Mouse (Mus musculus): Measurements from ENCODE around the gene Gm10197. TPM values are rescaled to one million over a fixed set of nuclear protein-coding genes. Genes with fewer than 3 reads are reported as not detected.

The Gm10197 gene
- total RNA-seq, 2 experiments from 2014 or later: not detected

DNA sequence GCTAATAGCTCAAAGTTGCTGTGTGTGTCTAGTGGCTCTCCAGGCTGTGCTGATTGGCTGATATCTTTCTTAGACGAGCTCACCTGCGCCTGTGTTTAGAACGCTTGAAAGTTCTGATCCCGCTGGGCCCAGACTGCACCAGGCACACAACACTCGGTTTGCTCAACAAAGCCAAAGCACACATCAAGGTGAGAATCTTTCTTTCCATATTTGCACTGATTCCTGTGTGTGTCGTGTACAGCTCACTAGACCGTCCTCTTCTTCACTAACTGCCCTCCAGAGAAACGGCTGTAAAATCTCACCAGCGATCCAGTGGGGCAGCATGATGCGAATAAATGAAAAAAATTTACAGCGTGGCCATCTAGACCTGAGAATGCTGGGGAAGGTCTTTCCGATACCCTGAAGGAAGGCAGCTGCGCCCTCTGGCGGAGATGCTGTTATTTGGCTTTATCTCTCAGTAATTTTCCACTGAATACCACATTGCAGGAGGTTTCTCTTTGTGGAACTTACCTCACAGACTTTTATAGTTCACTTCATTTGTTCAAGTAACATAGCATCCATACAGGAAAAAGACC lies 2.0 kb downstream of the Gm10197 start:
- DNase-seq (ENCODE audit: extremely low spot score in 1 of 2, low spot score in 2 of 2): peak; percentile 76 to 82
- intact Hi-C loops (cut with DNase I): loop anchor here (2.0 to 5.0 kb wide), 3 partner anchors 37 to 122 kb away; no protein-coding TSS in a partner anchor

GRCm38 (mm10) chr19:53366881-53367280 lies 4.7 kb downstream of the Gm10197 start:
- DNase-seq (ENCODE audit: extremely low spot score in 1 of 2, low spot score in 2 of 2): no peak
- intact Hi-C loops (cut with DNase I): loop anchor here (5.0 kb wide), 1 partner anchor 35 kb away; no protein-coding TSS in a partner anchor

GRCm38 (mm10) chr19:53366057-53366775 lies 5.3 kb downstream of the Gm10197 start:
- no peak for DNase-seq (ENCODE audit: extremely low spot score in 1 of 2, low spot score in 2 of 2)
- intact Hi-C loops (cut with DNase I): loop anchor here (5.0 kb wide), 1 partner anchor 34 kb away; no protein-coding TSS in a partner anchor

DNA sequence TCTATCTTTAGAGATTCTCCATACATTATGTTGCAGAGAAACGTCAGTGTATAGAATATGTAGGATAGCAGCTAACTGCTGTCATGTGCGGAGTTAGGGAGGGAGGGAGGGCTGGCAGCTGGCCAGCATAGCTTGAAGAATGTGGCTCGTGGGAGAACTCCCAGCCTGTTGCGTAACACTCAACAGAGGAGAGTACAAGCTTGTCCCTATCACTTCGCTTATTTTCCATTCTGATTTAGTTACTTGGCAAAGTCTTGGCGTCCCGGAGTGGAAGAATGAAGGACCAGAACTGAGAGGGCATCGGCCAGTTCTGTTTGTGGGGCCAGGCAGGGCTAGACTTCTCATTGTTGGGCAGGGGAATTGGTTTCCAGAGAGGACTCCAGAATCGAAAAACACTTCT lies 6.6 kb downstream of the Gm10197 start:
- peak; percentile 69 to 76 for DNase-seq (ENCODE audit: extremely low spot score in 1 of 2, low spot score in 2 of 2)
- intact Hi-C loops (cut with DNase I): loop anchor here (5.0 kb wide), 1 partner anchor 33 kb away; no protein-coding TSS in a partner anchor

DNA sequence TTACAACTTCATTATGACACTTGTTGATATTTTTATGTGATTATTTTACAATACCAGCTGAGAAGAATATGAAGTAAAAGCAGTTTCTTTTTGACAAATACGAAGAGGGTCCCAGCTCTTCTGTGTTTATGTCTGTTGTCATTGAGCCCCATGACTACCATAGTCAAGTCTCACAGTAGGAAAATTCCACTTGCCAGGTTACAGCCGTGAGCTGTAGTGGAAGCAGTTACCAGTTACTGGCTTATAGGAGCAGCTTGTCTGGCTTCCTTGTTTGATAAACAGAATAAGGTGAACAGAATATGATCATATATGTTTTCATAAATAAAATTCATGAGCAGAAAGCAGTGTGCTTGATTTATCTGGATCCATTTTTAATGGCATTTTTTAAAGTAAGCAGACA lies 7.0 kb downstream of the Gm10197 start:
- intact Hi-C loops (cut with DNase I): no loop called here
- DNase-seq (ENCODE audit: extremely low spot score in 1 of 2, low spot score in 2 of 2): no peak

DNA sequence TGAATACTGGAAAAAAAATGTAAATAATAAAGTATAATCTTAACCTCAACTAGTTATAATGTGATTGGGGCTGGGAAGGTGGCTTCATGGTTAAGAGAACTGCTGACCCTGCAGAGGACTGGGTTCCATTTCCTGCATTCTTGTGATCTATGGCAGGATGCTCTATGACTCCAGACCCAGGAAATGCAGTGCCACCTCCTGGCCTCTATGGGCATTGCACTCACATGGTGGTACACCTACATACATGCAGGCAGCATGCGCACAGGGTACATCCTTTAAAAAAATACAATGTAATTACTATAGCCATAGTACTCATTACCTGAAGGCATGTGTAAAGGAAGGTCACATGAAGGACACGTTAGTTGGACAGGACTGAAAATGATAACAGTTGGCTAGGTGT lies 8.6 kb downstream of the Gm10197 start:
- intact Hi-C loops (cut with DNase I): no loop called here
- DNase-seq (ENCODE audit: extremely low spot score in 1 of 2, low spot score in 2 of 2): peak in 1 of 2 experiments; percentile 62

DNA sequence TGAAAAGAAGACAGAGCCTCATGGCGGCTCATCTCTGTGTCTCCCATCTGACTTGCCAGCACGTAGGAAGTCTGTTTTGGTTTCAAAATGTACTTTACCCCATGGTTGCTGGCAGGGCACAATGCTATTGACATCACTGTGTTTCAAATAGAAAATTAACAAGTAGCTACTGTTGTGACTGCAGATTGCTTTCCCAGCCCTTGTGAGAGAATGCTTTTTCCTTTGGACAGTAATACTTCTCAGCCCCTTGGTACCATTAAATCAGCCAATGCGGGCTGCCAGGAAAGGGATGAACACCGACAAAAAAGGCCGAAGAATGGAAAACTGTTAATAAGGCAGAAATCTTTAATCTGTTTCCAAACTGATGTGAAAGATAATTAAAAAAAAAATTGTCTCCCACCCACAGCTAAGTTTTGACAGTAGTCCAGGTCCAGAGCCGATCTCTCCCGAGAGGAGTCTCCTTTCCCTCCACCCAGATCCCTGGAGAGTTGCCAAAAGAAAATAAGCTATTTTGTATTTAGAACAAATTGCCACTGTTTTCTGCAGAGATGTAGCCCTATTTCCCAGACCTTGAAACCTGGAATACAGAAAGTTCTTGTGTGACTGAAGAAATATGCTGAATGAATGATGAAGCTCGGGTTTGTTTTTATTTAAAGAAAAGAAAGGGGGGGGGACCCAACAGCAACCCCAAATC lies 11.2 kb downstream of the Gm10197 start:
- peak in 1 of 2 experiments; percentile 38 for DNase-seq (ENCODE audit: extremely low spot score in 1 of 2, low spot score in 2 of 2)
- intact Hi-C loops (cut with DNase I): no loop called here

GRCm38 (mm10) chr19:53359160-53360033 lies 12.2 kb downstream of the Gm10197 start:
- peak; percentile 52 to 77 for DNase-seq (ENCODE audit: extremely low spot score in 1 of 2, low spot score in 2 of 2)
- intact Hi-C loops (cut with DNase I): no loop called here

DNA sequence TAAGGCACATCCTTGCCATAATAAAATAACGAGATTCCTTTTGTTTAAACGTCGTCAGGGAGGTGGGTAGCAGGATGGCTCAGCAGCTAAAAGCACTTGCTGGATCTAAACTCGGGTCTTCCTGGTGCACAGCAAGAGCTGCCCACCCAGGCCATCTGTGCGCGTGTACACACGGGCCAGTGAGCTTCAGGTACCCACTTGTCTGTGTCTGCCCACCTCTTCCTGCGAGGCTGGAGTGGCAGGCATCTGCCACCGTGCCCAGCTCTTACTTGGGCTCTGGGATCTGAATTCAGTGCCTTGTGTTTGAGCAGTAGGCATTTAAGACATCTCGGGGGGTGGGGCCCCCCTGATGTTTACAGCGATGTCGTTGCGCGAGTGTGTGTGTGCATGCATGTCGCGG lies 16.5 kb downstream of the Gm10197 start:
- intact Hi-C loops (cut with DNase I): no loop called here
- DNase-seq (ENCODE audit: extremely low spot score in 1 of 2, low spot score in 2 of 2): peak in 1 of 2 experiments; percentile 28

GRCm38 (mm10) chr19:53354271-53355000 lies 17.1 kb downstream of the Gm10197 start:
- intact Hi-C loops (cut with DNase I): loop anchor here (5.0 kb wide), 1 partner anchor 42 kb away; the partner anchor contains the start of gene Mxi1
- peak in 1 of 2 experiments; percentile 7 for DNase-seq (ENCODE audit: extremely low spot score in 1 of 2, low spot score in 2 of 2)

DNA sequence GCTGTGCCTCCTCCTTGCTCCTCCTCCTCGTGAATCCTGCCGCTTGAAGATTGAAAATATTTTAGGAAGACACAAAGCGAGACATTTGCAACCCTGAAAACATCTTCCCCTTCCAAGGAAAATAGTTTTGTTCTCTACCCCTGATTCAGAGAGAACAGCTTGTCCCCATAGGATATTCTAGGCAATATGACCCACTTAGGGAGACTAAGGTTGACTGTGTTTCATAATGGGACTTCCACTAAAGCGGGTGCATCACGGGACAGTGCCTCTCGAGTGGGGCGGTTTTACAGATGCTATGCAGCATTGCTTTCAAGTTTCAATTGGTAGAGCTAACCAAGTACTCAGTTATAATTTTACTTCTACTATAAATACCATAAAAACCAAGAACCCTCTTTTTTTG lies 17.7 kb downstream of the Gm10197 start:
- intact Hi-C loops (cut with DNase I): loop anchor here (5.0 kb wide), 1 partner anchor 42 kb away; the partner anchor contains the start of gene Mxi1

GRCm38 (mm10) chr19:53345766-53346165 lies 25.8 kb downstream of the Gm10197 start:
- no peak for DNase-seq (ENCODE audit: extremely low spot score in 1 of 2, low spot score in 2 of 2)
- intact Hi-C loops (cut with DNase I): no loop called here

More for the DNA sequence above, 17.7 kb downstream of the Gm10197 start:
- peak in 1 of 2 experiments; percentile 21 for DNase-seq (ENCODE audit: extremely low spot score in 1 of 2, low spot score in 2 of 2)

DNA sequence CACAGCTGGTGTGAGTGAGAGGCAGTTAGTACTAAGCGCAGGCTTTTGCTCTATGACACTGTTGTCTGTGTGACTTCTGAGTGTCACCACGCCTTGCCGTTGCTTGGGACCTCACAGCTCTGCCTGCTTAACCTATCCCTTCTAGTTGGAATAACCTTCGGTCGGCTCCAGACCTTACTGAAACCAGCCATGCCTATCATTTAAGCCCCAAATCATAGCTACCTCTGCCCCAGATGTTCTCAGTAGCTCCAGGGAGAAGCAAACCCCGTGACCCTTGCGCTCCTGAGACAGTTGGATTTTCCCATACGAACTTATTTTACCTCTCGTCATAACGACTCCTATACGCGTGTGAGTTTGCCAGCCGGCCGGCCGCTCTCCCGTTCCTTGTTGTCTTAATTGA lies 27.5 kb downstream of the Gm10197 start:
- intact Hi-C loops (cut with DNase I): no loop called here
- no peak for DNase-seq (ENCODE audit: extremely low spot score in 1 of 2, low spot score in 2 of 2)

DNA sequence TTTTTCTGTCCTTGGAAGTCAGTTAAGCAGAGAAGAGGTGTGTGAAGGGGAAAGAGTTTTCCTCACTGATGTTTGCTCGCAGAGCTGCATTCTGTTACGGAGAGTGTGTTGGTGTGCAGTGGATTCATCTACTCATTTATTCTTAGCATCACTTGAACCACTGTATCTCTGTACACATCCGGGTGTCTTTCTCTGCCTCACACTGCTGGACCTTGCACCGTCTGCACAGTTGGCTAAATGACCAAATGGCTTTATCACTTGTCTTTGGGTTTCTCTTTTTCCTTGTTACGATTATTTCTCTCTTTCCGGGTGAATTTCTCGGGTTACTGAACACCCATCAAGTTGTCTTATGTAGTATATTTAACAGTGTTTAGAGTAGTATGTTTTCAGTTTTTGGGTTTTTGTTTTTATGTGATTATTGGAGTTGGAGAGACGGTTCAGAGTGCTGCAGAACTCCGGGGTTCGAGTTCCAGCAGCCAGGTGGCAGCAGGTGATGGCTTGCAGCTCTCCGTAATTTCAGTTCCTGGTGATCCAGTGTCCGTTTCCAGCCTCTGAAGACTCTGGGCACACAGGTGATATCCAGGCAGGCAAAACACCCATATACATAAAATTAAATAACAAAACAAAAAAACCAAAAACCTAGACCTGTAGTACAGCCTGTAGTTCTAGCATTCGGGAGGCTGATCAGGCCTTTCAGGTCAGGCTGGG lies 28.2 kb downstream of the Gm10197 start:
- DNase-seq (ENCODE audit: extremely low spot score in 1 of 2, low spot score in 2 of 2): no peak
- intact Hi-C loops (cut with DNase I): no loop called here

DNA sequence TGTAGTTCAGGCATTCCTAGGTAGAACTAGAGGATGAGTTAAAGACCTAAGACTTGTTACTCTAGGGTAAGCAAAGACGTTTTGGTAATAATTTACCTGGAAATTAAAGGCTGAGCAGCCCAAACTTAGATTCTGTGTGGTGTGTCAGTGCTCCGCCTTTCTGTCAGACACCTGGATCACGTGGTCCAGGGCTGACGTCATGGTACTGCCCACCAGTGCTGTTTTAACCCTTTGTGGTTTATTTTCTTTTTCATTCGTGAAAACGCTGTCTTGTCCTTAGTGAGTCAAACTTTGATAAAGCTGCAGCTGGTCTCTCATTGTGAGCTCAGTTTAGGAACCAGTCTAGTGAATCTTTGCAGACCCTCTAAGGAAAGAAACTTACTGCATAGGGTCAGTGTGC lies 31.1 kb downstream of the Gm10197 start:
- intact Hi-C loops (cut with DNase I): no loop called here
- DNase-seq (ENCODE audit: extremely low spot score in 1 of 2, low spot score in 2 of 2): no peak

DNA sequence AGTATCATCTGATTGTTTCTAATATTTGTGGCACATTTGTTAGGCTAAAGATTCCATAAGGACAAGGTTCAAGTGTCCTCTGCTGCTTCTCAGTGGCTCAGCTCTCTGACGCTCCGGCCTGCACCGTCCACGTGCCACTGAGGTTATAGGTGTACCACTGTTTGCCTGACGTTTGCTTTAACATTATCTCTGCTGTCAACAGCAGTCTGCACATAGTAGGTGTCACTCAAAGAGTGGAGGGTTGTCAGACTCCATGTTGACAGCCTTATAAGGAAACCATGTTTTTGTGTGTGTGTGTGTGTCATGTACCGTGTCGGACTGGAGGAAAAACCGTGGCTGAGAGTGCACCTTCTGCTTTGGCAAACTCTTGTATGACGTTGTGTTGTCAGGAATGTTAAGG lies 36.3 kb downstream of the Gm10197 start:
- DNase-seq (ENCODE audit: extremely low spot score in 1 of 2, low spot score in 2 of 2): no peak

GRCm38 (mm10) chr19:53333730-53334129 lies 37.8 kb downstream of the Gm10197 start:
- intact Hi-C loops (cut with DNase I): loop anchor here (5.0 kb wide), 1 partner anchor 34 kb away; no protein-coding TSS in a partner anchor
- DNase-seq (ENCODE audit: extremely low spot score in 1 of 2, low spot score in 2 of 2): no peak

More for the DNA sequence above, 36.3 kb downstream of the Gm10197 start:
- intact Hi-C loops (cut with DNase I): no loop called here
